Mouse (Mus musculus): ENCODE measurements around the gene Camkk1. TPM values are rescaled to one million over a fixed set of nuclear protein-coding genes. Genes with fewer than 3 reads are reported as not detected.

Gene Camkk1
- polyA plus RNA-seq, 1 experiment: 2.2 TPM

DNA sequence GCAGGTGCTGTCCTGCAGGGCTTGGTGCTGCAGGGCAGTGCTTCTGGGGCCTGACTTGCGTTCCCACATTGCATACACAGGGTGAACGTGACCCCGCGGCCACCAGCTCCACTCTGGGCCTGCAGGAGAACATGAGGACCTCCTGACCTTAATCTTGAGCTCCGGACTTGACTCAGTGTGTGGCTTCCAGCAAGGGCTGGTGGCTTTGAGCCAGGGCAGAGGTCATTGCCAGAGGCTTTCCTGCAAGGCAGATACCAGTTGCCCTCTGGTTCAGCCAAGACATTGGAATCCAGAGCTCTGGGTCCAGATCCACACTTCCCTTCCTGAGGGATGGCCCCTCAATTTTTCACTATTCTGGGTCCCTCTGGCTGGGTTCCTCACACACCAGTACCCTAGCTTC lies 4.8 kb upstream of the Camkk1 start:
- H3K4me1 ChIP-seq (ENCODE audit: control insufficient read depth, insufficient read depth, insufficient read length): peaks cover 6% of the 10 kb centered on the region
- no peak overlapping the region for H3K27ac ChIP-seq (ENCODE audit: insufficient read depth, low read length)
- DNase-seq (ENCODE audit: low read depth in 1 of 2, low spot score in 2 of 2): no peak

DNA sequence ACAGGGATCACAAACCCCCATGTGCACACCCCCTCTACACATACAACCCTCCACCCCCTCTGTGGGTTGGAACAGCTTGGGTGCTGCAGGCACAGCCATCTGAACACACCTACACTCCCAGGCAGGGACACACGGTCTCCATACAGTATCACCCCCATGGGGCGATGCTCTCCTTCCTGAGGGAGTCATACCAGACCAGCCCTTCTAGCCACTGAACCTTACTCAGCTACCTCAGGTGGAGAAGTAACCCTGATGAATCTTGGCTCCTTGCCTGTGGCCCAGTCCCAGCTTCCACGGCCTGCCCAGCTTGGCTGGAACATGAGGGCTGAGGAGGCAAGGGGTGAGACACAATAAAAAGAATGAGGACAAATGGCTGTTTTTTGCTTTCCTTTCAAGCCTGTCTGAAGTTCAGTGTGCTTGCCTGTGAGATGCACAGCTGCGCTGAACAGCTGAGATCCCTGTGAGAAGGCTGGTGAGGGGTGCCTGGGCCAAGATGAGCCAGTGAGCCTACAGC lies 3.9 kb upstream of the Camkk1 start:
- no peak for DNase-seq (ENCODE audit: low read depth in 1 of 2, low spot score in 2 of 2)
- peaks cover 10% of the 10 kb centered on the region for H3K4me1 ChIP-seq (ENCODE audit: control insufficient read depth, insufficient read depth, insufficient read length)
- TF ChIP-seq POLR2A (IDR thresholded peaks at IDR 0.05; ENCODE audit: low read depth, low read length) (no peak), CTCF (IDR thresholded peaks at IDR 0.05; ENCODE audit: extremely low read depth, insufficient read depth, insufficient read length, insufficient replicate concordance) (no peak)
- no peak overlapping the region for H3K4me3 ChIP-seq (ENCODE audit: extremely low read depth, insufficient read depth, insufficient read length)
- H3K36me3 ChIP-seq (ENCODE audit: control insufficient read depth, insufficient read depth, low read length): no peaks in the 10 kb centered on the region
- no peak overlapping the region for H3K27ac ChIP-seq (ENCODE audit: insufficient read depth, low read length)
- no peaks in the 10 kb centered on the region; the same call in 1 of the 2 replicates for H3K27me3 ChIP-seq (ENCODE audit: control insufficient read depth, insufficient read depth, low read length)
- 82% methylated on average over 4 of the region's 4 CpGs for WGBS

More for the DNA sequence above, 4.8 kb upstream of the Camkk1 start:
- 83% methylated on average over 5 of the region's 5 CpGs for WGBS
- Histone ChIP-seq H3K27me3 (ENCODE audit: control insufficient read depth, insufficient read depth, low read length) (no peaks in the 10 kb centered on the region), H3K36me3 (ENCODE audit: control insufficient read depth, insufficient read depth, low read length) (no peaks in the 10 kb centered on the region), H3K4me3 (ENCODE audit: extremely low read depth, insufficient read depth, insufficient read length) (no peak overlapping the region)
- TF ChIP-seq POLR2A (IDR thresholded peaks at IDR 0.05; ENCODE audit: low read depth, low read length): no peak
- no peak for TF ChIP-seq CTCF (IDR thresholded peaks at IDR 0.05; ENCODE audit: extremely low read depth, insufficient read depth, insufficient read length, insufficient replicate concordance)

DNA sequence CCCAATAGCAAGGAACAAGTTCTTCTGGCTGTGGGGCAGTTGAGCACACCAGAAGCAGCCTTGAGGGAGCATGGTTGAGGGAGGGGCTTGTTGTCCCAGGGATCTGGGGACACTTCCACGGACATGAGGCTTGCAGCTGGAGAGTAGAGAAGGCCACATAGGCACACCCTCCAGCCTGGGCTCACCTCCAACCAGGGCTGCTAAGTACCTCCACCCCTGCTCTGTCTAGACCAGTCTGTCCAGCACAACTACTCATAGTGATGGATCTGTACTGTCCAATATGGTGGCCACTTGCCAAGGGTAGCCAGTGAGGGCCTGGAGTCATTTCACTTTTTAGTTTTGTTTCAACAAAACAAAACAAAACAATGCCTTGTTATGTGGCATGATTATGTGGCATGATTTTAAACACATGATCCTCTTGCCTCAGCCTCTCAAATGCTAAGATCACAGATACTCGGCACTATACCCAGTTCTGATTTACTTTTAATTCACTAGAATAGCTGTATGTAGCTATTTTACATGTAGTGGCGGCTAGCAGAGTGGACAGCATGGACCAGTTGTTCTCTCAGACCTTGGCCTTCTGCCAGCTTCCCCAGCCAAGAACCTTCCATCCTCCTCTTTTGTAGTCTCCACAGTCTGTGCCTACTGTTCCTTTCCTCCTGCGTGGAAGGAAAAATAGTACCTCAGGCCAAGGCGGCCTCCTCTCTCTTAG lies 3.3 kb upstream of the Camkk1 start:
- Histone ChIP-seq H3K27me3 (ENCODE audit: control insufficient read depth, insufficient read depth, low read length) (no peaks in the 10 kb centered on the region; the same call in 1 of the 2 replicates), H3K27ac (ENCODE audit: insufficient read depth, low read length) (no peak overlapping the region), H3K36me3 (ENCODE audit: control insufficient read depth, insufficient read depth, low read length) (no peaks in the 10 kb centered on the region), H3K4me1 (ENCODE audit: control insufficient read depth, insufficient read depth, insufficient read length) (peaks cover 10% of the 10 kb centered on the region), H3K4me3 (ENCODE audit: extremely low read depth, insufficient read depth, insufficient read length) (no peak overlapping the region)
- no peak for DNase-seq (ENCODE audit: low read depth in 1 of 2, low spot score in 2 of 2)
- 82% methylated on average over 5 of the region's 5 CpGs for WGBS
- no peak for TF ChIP-seq CTCF (IDR thresholded peaks at IDR 0.05; ENCODE audit: extremely low read depth, insufficient read depth, insufficient read length, insufficient replicate concordance)
- no peak for TF ChIP-seq POLR2A (IDR thresholded peaks at IDR 0.05; ENCODE audit: low read depth, low read length)

DNA sequence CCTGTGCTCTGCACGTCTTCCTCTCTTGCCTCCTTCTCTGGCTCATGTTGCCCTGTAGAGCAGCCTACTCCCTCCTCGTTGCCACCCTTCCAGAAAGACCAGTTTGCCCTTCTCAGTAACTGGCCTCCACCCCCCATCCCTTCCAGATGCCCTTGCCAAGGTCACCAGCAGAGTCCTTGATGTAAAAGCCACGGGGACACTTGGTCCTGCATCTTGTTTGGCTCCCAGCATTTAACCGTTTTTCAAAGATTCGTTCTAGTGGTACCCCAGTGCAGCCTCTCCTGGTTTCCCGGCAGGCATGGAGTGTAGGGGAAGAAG lies 2.7 kb upstream of the Camkk1 start:
- no peak for DNase-seq (ENCODE audit: low read depth in 1 of 2, low spot score in 2 of 2)
- H3K4me1 ChIP-seq (ENCODE audit: control insufficient read depth, insufficient read depth, insufficient read length): peaks cover 10% of the 10 kb centered on the region
- H3K4me3 ChIP-seq (ENCODE audit: extremely low read depth, insufficient read depth, insufficient read length): no peak overlapping the region
- H3K27me3 ChIP-seq (ENCODE audit: control insufficient read depth, insufficient read depth, low read length): no peaks in the 10 kb centered on the region; the same call in 1 of the 2 replicates
- H3K36me3 ChIP-seq (ENCODE audit: control insufficient read depth, insufficient read depth, low read length): no peaks in the 10 kb centered on the region
- no peak overlapping the region for H3K27ac ChIP-seq (ENCODE audit: insufficient read depth, low read length)
- no peak for TF ChIP-seq POLR2A (IDR thresholded peaks at IDR 0.05; ENCODE audit: low read depth, low read length)
- TF ChIP-seq CTCF (IDR thresholded peaks at IDR 0.05; ENCODE audit: extremely low read depth, insufficient read depth, insufficient read length, insufficient replicate concordance): no peak
- WGBS: 85% methylated on average over 6 of the region's 6 CpGs

DNA sequence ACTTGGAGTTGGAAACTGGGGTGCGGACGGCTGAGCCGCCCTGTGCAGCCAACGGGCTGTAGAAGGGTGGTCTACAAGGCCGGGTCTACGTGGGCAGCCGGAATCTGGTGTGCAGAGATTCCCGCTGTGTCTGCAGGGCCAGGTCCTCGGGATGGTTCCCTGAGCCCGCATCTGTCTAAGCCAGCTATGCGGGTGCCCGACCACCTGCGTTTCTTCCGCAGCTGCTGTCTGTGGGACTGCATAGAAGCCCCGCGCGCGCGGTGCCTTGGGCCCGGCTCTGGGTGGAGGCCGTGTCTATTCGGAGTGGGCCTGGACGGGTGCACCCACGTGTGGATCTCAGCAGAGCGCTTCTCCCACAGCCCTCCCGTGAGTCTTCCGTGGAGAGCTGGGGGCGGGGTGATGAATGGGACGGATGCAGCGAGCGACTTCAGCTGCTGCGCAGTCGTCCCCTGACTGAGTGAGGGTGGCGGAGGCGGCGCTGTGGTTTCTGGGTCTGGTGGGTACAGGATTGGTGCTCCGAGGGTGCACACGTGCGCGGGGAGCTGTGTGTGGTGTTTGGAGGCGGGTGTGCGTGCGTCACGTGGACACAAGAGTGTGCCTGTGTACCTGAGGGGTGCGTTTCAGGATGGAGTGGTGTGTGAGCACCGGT lies 463 bp downstream of the Camkk1 start:
- no peaks in the 10 kb centered on the region for H3K36me3 ChIP-seq (ENCODE audit: control insufficient read depth, insufficient read depth, low read length)
- DNase-seq (ENCODE audit: low read depth in 1 of 2, low spot score in 2 of 2): peak; percentile 70 to 77
- WGBS: under 1% methylated on average over 46 of the region's 46 CpGs
- H3K27me3 ChIP-seq (ENCODE audit: control insufficient read depth, insufficient read depth, low read length): no peaks in the 10 kb centered on the region; the same call in 1 of the 2 replicates
- H3K4me3 ChIP-seq (ENCODE audit: extremely low read depth, insufficient read depth, insufficient read length): peak overlapping the region; percentile 66
- no peak overlapping the region for H3K27ac ChIP-seq (ENCODE audit: insufficient read depth, low read length)
- H3K4me1 ChIP-seq (ENCODE audit: control insufficient read depth, insufficient read depth, insufficient read length): peaks cover 25% of the 10 kb centered on the region
- TF ChIP-seq POLR2A (IDR thresholded peaks at IDR 0.05; ENCODE audit: low read depth, low read length): no peak
- no peak for TF ChIP-seq CTCF (IDR thresholded peaks at IDR 0.05; ENCODE audit: extremely low read depth, insufficient read depth, insufficient read length, insufficient replicate concordance)

DNA sequence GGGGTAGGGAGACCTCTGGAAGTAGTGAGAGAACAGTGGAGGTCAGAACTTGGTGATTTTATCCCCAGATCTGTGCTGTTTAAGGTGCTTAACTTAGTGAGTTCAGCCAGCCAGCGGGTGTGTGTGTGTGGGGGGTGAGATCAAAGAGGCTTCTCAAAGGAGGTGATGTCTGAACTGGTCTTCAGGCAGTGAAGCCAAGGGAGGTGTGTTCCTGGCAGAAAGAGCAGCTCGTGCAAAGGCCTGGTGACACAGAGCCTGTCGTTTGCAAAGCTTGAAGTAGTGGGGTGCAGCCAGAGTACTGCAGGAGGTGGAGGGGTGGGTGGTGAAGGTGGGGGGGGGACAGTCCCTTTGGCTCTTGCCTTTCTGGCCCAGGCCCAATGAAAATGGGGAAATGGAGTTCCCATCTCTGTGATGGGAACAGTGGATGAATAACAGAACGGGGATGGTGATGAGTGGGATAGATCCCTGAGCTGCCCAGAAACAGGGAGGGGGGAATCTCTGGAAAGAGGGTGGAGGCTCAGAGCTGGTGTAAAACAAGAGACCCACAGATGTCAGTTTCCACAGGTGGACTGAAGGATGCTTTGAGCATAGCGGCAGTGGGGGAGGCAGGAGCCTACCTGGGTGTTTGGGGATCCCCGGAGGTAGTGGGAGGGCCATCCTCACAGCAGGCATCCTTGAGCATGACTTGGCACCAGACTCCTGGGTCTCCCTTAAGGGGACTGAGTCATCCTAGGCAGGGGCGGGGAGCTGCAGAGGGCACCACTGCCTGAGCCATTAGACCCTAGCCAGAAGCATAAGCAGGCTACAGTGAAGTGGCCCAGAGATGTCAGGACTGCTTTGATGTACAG lies 2.4 kb downstream of the Camkk1 start:
- Histone ChIP-seq H3K27ac (ENCODE audit: insufficient read depth, low read length) (no peak overlapping the region), H3K4me1 (ENCODE audit: control insufficient read depth, insufficient read depth, insufficient read length) (peaks cover 34% of the 10 kb centered on the region), H3K27me3 (ENCODE audit: control insufficient read depth, insufficient read depth, low read length) (no peaks in the 10 kb centered on the region; the same call in 1 of the 2 replicates), H3K36me3 (ENCODE audit: control insufficient read depth, insufficient read depth, low read length) (no peaks in the 10 kb centered on the region), H3K4me3 (ENCODE audit: extremely low read depth, insufficient read depth, insufficient read length) (no peak overlapping the region)
- no peak for DNase-seq (ENCODE audit: low read depth in 1 of 2, low spot score in 2 of 2)
- TF ChIP-seq POLR2A (IDR thresholded peaks at IDR 0.05; ENCODE audit: low read depth, low read length) (no peak), CTCF (IDR thresholded peaks at IDR 0.05; ENCODE audit: extremely low read depth, insufficient read depth, insufficient read length, insufficient replicate concordance) (no peak)
- 83% methylated on average over 7 of the region's 7 CpGs for WGBS

Measured in spleen, adult 2 months (tissue).